Mouse (Mus musculus) C2C12 (cell line): ENCODE measurements at regions not wholly inside any gene's neighbourhood (a gene's known extent, or its start where the extent isn't known, plus 50 kb on each side); places are given as distances from the start of the nearest gene placed in this dataset.

Experiments
- H3K27me3 ChIP-seq: one replicate; pipeline ENCODE4 v1.6.1; 2011; ENCODE audit not compliant: control insufficient read depth, insufficient read depth, insufficient read length
- H3K36me3 ChIP-seq: one replicate; pipeline ENCODE4 v1.6.1; 2011; ENCODE audit not compliant: control insufficient read depth, insufficient read depth
- H3K4me3 ChIP-seq: one replicate; pipeline ENCODE4 v1.5.1; 2011; ENCODE audit warnings: mild to moderate bottlenecking, control low read depth; ENCODE audit not compliant: poor library complexity, insufficient read depth, severe bottlenecking
- H3K79me2 ChIP-seq: one replicate; pipeline ENCODE4 v1.6.1; 2011; ENCODE audit not compliant: control insufficient read depth, insufficient read depth
- H3K79me3 ChIP-seq: one replicate; pipeline ENCODE4 v1.6.1; 2011; ENCODE audit warnings: low read depth, control low read depth
- H3ac ChIP-seq: one replicate; pipeline ENCODE3; 2011; ENCODE audit warnings: low read depth; ENCODE audit not compliant: control insufficient read depth, insufficient read length
- CEBPB ChIP-seq: IDR thresholded peaks from one replicate; pipeline ENCODE4 v1.6.1; 2011; ENCODE audit warnings: low read depth, mild to moderate bottlenecking, control low read depth, moderate library complexity
- CTCF ChIP-seq: IDR thresholded peaks from one replicate; pipeline ENCODE4 v1.5.1; 2011; ENCODE audit not compliant: control insufficient read depth, insufficient read depth, insufficient read length
- FOSL1 ChIP-seq: IDR thresholded peaks from one replicate; pipeline ENCODE4 v1.8.0; 2011; ENCODE audit warnings: mild to moderate bottlenecking, low read length; ENCODE audit not compliant: poor library complexity, insufficient read depth, severe bottlenecking
- MAX ChIP-seq: IDR thresholded peaks from one replicate; pipeline ENCODE4 v1.6.1; 2011; ENCODE audit warnings: mild to moderate bottlenecking, control low read depth
- MYOD1 ChIP-seq: IDR thresholded peaks from one replicate; pipeline ENCODE4 v1.6.1; 2011; ENCODE audit warnings: low read depth; ENCODE audit not compliant: control insufficient read depth, insufficient read length
- MYOG ChIP-seq: IDR thresholded peaks from one replicate; pipeline ENCODE4 v1.6.1; 2011; ENCODE audit not compliant: control insufficient read depth, insufficient read length; ENCODE audit errors: extremely low read depth
- USF1 ChIP-seq: IDR thresholded peaks from one replicate; pipeline ENCODE4 v1.6.1; 2011; ENCODE audit warnings: low read depth, mild to moderate bottlenecking, control low read depth, moderate library complexity

GRCm38 (mm10) chr6:98704887-98705622, 362.5 kb upstream of the Gm765 start:
- H3ac ChIP-seq: no peak overlapping the region
- no peaks in the 10 kb centered on the region for H3K36me3 ChIP-seq
- H3K79me3 ChIP-seq: no peaks in the 10 kb centered on the region
- no peaks in the 10 kb centered on the region for H3K27me3 ChIP-seq
- no peaks in the 10 kb centered on the region for H3K79me2 ChIP-seq
- no peak overlapping the region for H3K4me3 ChIP-seq
- TF ChIP-seq CTCF (no peak), CEBPB (no peak), MAX (no peak)

- no peaks in the 10 kb centered on the region for H3K79me3 ChIP-seq
- H3K79me2 ChIP-seq: no peaks in the 10 kb centered on the region
- no peak for TF ChIP-seq MYOD1
- TF ChIP-seq FOSL1: no peak
- H3K36me3 ChIP-seq: no peaks in the 10 kb centered on the region
- no peak overlapping the region for H3ac ChIP-seq
- no peaks in the 10 kb centered on the region for H3K27me3 ChIP-seq
- no peak overlapping the region for H3K4me3 ChIP-seq
Observed at GRCm38 (mm10) chr6:98697571-98697970, 355.0 kb upstream of the Gm765 start.

GRCm38 (mm10) chr6:98693411-98693810, 350.9 kb upstream of the Gm765 start:
- no peak for TF ChIP-seq MYOG
- TF ChIP-seq MYOD1: no peak
- no peak for TF ChIP-seq FOSL1
- TF ChIP-seq CEBPB: no peak
- TF ChIP-seq USF1: no peak
- no peak for TF ChIP-seq MAX
- TF ChIP-seq CTCF: no peak
- Histone ChIP-seq H3K27me3 (no peaks in the 10 kb centered on the region), H3ac (no peak overlapping the region), H3K36me3 (no peaks in the 10 kb centered on the region), H3K4me3 (no peak overlapping the region), H3K79me2 (no peaks in the 10 kb centered on the region), H3K79me3 (no peaks in the 10 kb centered on the region)

- H3K4me3 ChIP-seq: no peak overlapping the region
- H3K79me2 ChIP-seq: no peaks in the 10 kb centered on the region
- H3ac ChIP-seq: no peak overlapping the region
- TF ChIP-seq MYOD1 (no peak), CEBPB (no peak), MYOG (no peak), USF1 (no peak), CTCF (no peak), FOSL1 (no peak), MAX (no peak)
- H3K79me3 ChIP-seq: no peaks in the 10 kb centered on the region
- no peaks in the 10 kb centered on the region for H3K27me3 ChIP-seq
- no peaks in the 10 kb centered on the region for H3K36me3 ChIP-seq
Observed at GRCm38 (mm10) chr6:98690133-98690532, 347.6 kb upstream of the Gm765 start.

- Histone ChIP-seq H3K36me3 (no peaks in the 10 kb centered on the region), H3K79me3 (no peaks in the 10 kb centered on the region)
- no peak for TF ChIP-seq CTCF
Observed at GRCm38 (mm10) chr6:98689395-98689794, 346.8 kb upstream of the Gm765 start.

GRCm38 (mm10) chr6:98688624-98689023, 346.1 kb upstream of the Gm765 start:
- Histone ChIP-seq H3ac (no peak overlapping the region), H3K79me3 (no peaks in the 10 kb centered on the region), H3K79me2 (no peaks in the 10 kb centered on the region), H3K36me3 (no peaks in the 10 kb centered on the region), H3K4me3 (no peak overlapping the region), H3K27me3 (no peaks in the 10 kb centered on the region)
- no peak for TF ChIP-seq MYOD1
- no peak for TF ChIP-seq MYOG
- TF ChIP-seq CTCF: no peak
- no peak for TF ChIP-seq MAX
- no peak for TF ChIP-seq CEBPB

More at GRCm38 (mm10) chr6:98689395-98689794, 346.8 kb upstream of the Gm765 start:
- no peaks in the 10 kb centered on the region for H3K79me2 ChIP-seq
- no peak overlapping the region for H3ac ChIP-seq
- no peaks in the 10 kb centered on the region for H3K27me3 ChIP-seq
- H3K4me3 ChIP-seq: no peak overlapping the region
